Comparison of ENCODE assay signal across 12 mouse cellular contexts in the genomic region with DNA sequence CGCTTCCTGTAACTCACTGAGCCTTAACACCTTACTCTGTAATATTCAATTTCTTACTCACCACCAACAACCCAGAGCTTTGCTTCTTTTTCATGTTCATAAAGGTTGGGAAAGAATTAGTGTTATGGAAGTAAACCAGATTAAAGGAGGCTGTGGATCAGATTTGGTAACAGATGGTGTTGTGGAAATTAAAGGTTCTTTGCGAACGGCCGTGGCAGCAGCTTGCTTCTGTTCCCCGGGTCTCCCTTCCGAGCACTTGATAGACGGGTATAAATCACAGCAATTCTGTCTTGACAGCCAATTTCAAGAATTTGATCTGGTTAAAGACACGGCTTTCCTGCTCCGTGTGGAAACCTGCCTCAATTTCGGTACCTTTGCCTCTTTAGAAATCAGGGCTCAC.
"Had no signal": no experiment of that assay in that cellular context is flagged by ENCODE, and none has a peak within 500 bp of the region (broad histone marks: within the 10 kb centered on the region; RNA-seq: fewer than 3 reads in every experiment).

No protein-coding gene starts in this region.

- DNase-seq: kidney, adult 8-10 months; kidney, postnatal 10 days; kidney, postnatal 4 days; left cerebral cortex, postnatal 4 days; lung, adult 18-20 months; right cerebral cortex, adult 18-20 months; right cerebral cortex, postnatal 25 days; thymus, postnatal 36 days had no signal

- H3K9me3 ChIP-seq: limb, embryonic 13.5 days; neural tube, embryonic 12.5 days had no signal

- H3K4me3 ChIP-seq: layer of hippocampus, adult 2 months; limb, embryonic 13.5 days; neural tube, embryonic 12.5 days had no signal

- H3K4me2 ChIP-seq: limb, embryonic 13.5 days; neural tube, embryonic 12.5 days had no signal

- H3K27me3 ChIP-seq: neural tube, embryonic 12.5 days had no signal

- H3K36me3 ChIP-seq: limb, embryonic 13.5 days; neural tube, embryonic 12.5 days had no signal

- H3K9ac ChIP-seq: limb, embryonic 13.5 days; liver, embryonic 14.5 days; neural tube, embryonic 12.5 days had no signal

- H3K27ac ChIP-seq: layer of hippocampus, adult 2 months; limb, embryonic 13.5 days; liver, embryonic 14.5 days; neural tube, embryonic 12.5 days had no signal
